Mouse (Mus musculus): Measurements from ENCODE around the gene Bcl7c.

The Bcl7c gene

DNA sequence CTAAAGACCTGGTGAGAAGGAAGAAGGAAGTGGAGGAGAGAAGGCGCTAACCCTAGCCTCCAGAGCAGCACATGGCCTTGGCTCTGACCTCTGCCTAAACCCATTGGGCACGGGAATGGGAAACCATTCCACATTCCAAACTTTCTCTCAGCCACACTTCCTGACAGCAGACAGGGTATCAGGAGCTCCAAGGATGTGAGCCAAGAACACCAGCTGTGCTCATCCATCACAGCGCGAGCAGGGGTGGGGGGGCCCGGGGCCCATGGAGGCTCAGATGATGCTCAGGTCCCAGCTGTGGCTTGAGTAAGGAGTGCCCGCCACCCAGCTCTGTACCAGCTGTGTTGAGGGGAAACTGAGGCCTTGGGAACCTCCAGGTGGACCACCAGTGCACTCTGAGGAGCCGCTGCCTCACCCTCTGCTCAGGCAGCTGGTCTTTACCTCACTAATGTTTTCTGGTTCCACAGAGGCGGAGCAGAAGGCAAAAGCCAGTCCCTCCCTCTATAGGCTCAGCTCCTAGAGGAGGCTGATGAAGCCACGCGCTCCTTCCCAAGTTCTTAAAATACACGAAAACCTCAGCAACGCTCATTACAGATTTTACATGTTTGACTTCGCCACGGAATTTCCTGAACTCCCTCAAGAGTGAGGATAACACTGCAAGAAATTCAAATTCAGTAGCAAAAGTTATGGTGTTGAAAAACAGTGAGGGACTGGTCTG, 23.3 kb downstream of the Bcl7c start:
- DNase-seq (ENCODE audit: low spot score in 2 of 2) = peak in 1 of 2 experiments; percentile 53

DNA sequence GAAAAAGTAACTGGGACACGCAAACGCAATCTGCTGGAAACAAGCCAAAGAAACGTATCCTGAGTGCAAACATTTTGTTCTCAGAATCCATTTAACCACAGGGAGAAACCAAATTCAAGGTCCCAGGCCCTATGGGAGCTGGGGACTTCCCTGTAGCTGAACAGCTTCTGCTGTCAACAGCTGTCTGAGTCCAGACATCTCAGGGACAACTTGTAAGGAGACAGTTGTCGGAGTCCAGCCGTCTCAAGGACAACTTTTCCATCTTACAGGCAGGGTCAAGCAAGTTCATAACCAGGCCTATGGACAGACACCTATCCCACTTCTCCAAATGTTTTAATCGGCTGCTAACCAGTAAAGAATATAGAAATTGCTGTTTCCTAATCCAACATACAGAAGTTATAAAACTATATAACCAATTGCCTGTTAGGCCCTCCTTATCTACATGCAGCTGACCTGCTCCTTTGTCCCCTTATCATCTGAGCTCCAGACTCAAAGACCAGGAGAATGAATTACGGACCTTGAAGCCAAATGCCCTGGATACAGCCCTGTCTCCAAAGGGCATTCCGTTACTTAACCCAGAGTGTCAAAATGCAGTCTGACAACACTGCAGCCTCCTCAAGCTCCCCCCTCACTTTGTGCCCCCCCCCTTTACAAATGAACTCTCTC, 26.7 kb downstream of the Bcl7c start:
- DNase-seq (ENCODE audit: low spot score in 2 of 2) = no peak

DNA sequence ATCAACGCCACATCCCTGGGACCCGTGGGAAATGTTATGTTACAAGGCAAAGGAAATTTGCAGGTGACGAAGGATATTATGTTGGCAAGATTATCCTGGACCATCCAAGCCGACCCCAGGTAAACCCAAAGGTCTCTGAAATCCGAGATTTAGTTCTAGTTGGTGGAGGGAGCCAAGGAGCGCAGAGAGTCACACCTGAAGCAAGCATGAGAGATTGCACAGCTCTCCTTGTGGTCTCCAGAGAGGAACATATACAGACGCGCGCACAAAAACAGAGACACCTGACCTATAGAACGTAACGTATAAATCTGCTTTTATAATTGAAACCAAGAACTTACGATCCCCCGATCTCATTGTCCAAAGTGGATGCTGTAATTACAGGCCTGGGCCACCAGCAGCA, 28.2 kb downstream of the Bcl7c start:
- DNase-seq (ENCODE audit: low spot score in 2 of 2) = no peak

DNA sequence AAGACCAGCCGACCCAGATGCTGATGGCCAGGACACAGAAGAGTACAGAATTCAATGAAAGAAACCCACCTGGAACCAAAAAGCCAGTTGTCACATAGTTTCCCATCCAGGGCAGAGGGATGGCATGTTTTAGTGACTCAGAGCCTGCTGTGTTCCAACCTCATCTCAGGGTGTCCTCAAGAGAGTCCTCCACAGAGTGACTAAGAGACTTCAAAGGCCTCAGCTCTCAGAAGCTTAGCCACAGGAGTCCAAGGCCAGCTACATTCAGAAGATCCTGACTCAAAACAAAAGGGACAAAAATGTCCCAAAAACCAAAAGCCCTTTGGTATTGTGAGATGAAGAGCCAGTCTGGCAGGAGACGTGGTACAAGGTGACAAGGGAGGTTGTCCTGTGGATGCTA, 29.9 kb downstream of the Bcl7c start:
- DNase-seq (ENCODE audit: low spot score in 2 of 2) = no peak

DNA sequence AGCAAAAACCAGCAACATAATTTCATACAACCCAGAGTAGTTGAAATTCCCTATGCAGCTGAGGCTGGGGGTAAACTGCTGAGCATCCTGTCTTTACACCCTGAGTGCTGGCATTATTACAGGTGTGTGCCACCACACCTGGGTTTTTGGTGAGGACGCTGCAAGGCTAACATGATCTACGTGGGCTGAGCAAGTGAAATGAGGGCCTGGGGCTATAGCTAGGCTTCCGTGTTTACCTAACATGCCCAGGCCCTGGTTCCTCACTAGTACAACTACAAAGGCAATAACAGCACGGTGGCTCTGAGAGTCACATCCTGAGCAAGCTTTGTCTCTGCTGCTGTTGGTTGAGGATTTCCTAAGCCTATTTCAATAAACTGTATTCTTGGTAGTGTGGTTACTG, 31.1 kb downstream of the Bcl7c start:
- DNase-seq (ENCODE audit: low spot score in 2 of 2) = no peak

DNA sequence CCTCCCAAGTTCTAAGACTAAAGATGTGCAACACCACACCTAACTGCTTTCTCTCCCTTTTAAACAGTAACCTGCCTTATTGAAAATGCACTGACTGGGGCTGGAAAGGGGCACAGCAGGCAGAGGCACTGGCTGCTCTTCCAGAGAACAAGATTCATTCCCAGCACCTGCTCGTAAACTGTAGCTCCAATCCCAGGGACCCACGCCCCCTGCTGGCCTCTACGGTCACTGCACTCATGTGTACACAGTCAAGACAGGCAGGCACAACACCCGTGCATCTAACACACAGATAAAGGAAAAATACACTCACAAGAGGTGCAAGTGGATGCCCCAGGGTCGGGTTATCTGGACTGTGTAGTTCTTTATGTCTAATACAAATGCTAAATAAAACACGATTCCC, 31.7 kb downstream of the Bcl7c start:
- peak in 1 of 2 experiments; percentile 53 for DNase-seq (ENCODE audit: low spot score in 2 of 2)

DNA sequence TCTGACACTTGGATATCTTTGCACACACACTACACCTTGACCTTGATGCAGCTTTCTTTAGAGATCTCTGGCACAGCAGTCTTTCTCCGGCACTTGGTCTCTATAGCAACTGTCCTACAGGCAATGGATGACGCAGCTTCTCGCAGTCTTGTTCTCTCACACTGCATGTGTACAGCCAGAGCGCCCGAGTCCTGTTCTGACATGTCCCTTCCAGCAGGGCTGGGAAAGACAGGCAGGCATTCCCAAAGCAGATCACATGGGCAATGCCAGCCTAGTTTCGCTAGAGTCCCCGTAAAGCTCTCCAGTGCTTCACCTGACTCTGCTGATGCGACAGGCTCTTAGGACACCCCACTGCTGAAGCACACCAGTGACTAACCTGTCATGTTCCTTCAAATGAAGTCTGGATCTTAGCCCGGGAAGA, 33.3 kb downstream of the Bcl7c start:
- DNase-seq (ENCODE audit: low spot score in 2 of 2) = peak; percentile 53 to 72

DNA sequence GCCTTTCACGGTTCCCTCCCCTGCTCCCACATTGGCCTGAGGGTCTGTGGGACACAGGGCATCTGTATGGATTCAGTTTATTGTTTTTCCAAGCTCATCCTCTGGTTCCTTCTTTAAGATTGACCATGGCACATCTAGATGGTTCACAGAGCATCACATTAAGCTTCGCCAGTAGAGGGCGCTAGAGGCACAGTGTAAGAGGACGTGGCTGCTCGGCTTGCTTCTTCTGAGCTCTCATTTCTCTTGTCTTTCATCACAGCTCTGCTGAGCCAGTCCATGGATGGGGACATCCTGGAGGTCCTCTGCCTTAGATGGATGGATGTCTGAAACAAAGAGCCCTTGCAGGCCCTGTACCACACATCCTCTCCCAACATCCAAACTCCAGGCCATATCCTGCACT, 33.8 kb downstream of the Bcl7c start:
- peak; percentile 92 to 93 for DNase-seq (ENCODE audit: low spot score in 2 of 2)

DNA sequence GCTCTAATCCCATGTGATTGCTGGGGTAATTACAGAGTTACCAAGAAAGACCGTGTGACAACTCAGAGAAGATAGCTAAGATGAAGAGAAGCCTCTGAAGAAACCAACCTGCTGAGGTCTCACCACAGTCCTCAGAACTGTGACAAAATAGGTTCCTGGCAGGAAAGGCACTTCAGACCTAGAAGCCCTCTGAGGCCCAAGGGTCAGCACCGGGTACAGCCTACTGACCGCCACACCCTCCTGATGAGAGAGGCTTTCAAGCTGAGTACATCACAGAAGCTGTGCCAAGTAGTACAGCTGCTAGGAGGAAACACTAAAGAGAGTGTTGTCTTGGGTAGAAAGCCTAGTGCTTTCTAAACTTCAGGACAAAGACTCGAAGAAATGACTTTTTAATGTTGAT, 36.0 kb downstream of the Bcl7c start:
- DNase-seq (ENCODE audit: low spot score in 2 of 2) = no peak

DNA sequence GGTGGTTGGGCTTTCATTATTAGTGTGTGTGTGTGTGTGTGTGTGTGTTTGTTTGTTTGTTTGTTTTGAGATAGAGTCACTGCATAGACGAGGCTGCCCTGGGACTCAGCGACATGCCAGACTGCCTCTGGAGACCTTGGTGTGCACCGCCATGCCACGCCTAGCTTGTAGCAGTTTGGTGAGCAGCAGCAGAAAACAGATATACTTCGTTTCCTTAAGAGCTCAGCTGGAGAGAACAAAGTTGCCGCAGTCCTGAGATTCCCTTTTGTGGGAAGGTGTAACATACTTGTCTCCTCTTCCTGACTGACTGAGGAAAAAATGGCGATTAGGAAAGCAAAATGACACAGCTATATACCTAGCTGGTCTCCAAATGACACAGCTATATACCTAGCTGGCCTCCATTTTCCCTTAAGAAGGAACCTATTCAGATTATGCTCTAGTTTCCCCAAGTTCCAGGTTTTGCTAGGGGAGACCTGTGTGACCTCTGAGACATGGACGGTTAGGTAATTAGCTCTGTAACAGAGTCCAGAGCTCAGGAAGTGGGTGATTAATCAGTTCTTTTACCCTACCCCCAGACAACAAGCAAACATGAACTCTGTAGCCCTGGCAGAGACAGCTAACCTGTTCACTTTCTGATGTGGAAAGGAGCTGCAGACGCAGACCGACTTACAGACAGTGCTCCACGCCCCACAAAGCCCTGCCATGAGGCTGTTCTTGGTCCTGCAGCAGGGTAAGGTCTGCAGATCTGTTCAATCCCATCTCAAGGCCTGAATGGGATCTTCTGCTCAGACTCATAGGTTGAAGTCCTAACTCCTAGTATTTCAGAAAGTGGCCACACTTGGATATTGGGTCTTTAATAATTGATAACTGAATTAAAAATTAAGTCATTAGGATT, 36.6 kb downstream of the Bcl7c start:
- no peak for DNase-seq (ENCODE audit: low spot score in 2 of 2)

DNA sequence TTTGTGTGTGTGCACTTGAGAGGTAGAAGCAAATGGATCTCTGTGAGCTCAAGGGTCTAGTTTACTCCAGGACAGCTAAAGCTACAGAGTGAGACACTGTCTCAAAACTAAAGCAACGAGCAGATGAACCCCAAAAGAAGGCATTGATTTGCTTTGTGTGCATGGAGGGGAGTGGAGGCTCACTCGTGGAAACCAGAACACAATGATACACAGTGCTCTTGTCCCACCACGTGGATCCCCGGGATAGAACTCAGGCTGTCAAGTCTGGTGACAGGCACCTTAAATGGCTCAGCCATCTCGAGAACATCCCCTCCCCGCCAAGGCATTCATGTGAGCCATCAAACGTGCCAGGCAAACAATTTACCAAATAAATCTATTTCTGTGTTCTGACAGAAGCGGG, 41.6 kb downstream of the Bcl7c start:
- DNase-seq (ENCODE audit: low spot score in 2 of 2) = no peak

DNA sequence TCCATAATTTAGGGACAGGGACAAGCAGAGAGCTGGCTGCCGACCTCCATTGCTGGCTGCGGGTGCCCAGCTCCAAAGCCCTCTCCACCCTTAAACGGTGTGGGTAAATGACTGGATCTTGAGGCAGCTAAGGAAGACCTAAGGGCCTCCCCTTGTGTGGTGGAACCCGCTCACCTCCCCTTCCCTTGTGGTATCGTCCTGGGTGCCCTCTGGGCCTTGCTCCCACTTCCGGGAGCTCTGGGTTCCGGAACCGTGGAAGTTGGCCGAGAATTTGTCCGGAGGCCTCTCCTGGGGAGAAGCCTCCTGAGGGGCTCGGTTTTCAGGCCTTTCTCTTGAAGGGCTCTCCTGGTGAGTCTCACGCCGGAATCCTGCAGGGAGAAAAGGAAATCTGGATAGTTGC, 42.1 kb downstream of the Bcl7c start:
- no peak for DNase-seq (ENCODE audit: low spot score in 2 of 2)

DNA sequence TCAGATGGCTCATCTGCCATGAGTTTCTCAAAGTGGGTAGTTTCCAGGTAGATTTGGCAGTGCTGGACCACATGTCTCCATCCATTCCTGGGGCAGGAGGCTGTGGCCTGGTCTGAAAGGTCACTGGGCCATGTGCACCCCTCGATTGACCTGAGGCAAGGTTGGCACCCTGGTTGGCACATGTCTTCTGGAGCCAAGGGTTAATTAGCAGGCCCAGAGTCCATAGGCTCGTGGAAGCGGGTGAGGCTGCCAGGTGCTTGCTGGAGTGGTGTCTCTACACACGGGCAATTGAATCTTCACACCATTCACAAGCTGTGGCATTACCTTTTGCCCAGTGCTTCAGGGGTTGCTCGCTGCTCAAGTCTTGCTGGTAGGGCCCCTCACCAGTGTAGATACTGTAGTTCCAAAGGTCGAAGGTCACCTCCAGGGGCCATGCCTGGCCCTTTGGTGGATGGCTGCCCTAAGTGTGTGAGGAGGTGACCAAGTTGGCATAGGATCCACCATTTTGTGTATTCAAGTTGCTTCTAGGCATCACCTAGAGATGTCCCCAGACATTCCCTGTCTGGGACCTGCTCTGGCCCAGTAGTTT, 42.6 kb downstream of the Bcl7c start:
- DNase-seq (ENCODE audit: low spot score in 2 of 2) = no peak

DNA sequence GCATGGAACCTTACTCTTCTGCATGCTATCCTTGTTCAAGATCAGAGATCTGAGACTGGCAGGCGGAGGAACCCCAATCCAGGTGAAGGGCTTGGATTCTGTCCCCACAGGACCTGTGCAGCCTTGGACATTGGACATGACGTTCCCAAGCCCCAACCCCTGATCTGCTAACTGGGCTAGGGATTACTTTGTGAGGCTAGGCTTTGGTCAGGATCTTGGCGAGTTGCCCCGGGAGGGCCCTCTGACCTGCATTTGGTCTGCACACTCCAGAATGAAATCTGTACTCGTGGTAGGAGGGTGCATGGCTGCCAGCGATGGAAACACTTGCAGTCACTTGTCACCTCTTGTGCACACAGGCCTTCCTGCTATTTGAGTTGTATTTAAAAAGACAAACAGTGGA, 45.8 kb downstream of the Bcl7c start:
- no peak for DNase-seq (ENCODE audit: low spot score in 2 of 2)

DNA sequence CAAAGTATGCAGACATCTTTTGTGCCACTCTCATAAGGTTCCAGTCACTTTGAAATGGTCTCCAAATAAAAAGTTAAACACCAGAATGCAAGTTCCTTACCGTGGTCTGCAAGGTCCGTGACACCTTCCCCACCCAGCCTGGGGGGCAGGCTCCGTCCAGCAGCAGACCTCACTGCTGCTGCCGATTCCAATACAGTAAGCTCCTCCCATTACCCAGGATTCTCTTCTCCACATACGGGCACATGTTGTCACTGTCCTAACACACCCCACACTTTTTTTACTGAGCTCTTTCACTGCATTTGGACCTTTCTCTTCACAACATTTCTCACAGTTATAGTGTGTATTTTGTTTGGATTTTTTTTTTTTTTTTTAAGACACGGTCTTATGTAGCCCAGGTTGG, 46.9 kb downstream of the Bcl7c start:
- no peak for DNase-seq (ENCODE audit: low spot score in 2 of 2)

DNA sequence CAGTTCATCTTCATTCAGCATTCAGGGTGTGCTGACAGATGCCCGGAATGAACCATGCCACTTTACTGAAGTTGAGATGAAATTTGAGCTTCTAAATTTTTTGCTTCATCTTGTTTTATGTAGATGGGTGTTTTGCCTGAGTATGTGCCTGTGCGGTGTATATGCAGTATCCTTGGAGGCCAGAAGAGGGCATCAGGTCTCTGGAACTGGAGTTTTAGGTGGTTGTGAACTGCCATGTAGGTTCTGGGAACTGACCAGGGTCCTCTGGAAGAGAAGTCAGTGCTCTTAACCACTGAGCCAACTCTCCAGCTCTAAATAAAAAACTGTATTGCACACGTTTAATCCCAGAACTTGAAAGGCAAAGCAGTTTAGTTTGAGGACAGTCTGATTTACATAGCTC, 47.9 kb downstream of the Bcl7c start:
- no peak for DNase-seq (ENCODE audit: low spot score in 2 of 2)

DNA sequence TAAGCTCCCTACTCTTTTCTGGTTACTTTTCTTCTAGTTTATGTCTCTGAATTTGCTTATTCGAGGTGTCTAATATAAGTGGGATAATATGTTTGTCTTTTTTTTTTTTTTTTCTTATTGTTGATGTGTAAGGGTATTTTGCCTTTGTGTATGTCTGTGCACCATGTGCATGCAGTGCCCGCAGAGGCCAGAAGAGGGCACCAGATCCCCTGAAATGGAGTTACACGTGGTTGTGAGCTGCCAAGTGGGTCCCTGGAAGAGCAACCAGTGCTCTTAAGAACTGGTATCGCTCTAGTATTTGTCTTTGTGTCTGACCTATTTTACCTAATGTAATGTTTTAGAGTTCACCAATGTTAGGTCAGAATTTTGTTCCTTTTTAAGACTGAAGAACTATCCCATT, 51.8 kb downstream of the Bcl7c start:
- DNase-seq (ENCODE audit: low spot score in 2 of 2) = peak in 1 of 2 experiments; percentile 70

DNA sequence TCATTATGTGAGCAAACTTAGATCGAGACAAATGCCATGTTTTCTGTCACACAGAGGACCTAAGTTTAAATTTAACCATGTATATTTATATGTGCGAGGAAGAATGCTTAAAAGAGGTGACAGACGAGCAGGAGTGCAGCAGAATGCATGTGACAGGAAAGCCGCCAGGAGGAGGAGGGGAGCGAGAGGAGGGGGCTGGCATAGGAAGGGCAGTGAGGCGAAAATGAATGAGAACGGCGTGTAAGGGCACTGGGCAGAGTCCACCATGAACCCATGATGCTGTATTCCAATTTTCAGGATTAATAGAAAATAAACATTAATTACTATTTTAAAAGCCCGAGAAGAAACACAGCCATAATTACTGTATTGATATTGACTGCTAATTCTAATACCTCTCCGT, 54.4 kb downstream of the Bcl7c start:
- DNase-seq (ENCODE audit: low spot score in 2 of 2) = no peak

DNA sequence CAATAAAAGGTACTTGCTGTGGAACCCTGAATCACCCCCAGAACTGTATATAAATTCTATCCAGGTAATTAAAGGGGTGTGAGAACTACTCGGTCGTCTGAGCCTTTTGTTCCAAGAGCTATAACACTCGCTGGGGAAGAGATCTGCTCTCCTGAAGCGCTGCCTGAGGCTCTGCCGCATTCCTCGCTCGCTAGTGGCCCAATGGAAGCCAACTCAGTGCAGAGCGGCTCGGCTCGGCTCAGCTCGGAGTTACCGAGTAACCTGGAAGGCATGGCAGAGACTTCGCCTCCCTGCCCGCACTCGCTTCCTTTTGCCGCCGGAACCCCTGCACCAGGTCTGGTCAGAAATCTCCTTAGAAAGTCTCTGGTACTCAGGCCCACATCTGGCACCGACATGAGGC, 56.7 kb downstream of the Bcl7c start:
- DNase-seq (ENCODE audit: low spot score in 2 of 2) = no peak

DNA sequence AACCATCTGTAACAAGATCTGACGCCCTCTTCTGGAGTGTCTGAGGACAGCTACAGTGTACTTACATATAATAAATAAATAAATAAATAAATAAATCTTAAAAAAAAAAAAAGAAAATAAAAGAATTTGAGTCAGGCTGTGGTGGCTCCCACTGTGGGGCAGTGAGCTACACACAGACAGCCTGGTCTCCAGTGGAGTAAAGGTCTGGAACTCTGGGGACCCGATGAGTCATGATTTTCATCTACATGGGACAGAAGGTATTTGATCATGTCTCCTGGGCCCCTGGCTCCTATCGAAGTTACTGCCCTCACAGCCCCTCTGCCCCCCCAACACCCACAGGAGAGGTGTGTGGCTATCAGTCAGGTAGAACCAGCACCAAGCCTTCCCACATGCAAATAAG, 57.1 kb downstream of the Bcl7c start:
- no peak for DNase-seq (ENCODE audit: low spot score in 2 of 2)

DNA sequence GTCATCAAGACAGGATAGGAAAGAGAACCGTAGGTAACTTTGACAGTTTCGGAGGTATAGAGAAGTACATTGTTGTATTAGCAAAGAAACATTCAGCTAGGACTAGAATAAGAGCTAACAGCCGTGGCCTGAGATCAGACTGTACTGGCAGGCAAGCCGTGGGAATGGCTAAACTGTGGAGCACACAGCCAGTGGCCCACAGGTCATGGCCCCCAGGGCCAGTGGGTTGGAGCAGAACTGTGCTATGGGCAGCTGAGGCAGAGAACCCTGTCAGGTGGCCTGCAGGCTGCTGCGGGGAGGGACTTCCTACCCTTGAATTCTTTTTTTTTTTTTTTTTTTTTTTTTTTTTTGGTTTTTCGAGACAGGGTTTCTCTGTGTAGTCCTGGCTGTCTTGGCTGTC, 59.5 kb downstream of the Bcl7c start:
- DNase-seq (ENCODE audit: low spot score in 2 of 2) = no peak

DNA sequence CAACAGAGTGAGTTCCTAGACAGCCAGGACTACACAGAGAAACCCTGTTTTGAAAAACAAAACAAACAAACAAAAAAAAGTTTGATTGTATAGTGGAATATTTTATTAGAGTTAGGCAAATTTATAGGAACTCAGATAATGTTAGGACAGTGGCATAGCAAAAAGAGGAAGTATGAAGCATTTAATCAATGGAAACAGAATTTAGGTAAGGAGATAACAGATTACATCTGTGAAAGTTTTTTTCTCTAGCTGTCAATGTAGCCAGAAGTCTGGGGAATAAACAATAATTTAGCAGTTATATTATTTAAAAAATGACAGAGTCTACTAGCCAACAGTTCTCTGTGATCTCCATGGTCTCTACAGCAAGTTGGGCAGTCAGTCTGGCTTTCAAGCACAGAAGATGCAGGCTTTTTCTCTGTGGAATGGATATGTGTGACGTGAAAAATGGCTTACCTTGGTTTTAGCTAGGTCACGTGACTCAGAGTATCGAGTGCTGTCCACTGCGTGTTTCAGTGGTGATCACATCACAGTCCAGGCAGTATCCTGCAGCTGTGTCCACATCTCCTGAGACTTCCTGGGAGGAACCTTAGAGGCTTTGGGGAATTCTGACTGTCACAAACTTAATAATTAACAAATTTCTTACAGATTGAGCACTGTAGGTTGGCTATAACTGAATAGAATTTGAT, 60.1 kb downstream of the Bcl7c start:
- no peak for DNase-seq (ENCODE audit: low spot score in 2 of 2)
